Mouse (Mus musculus) hindbrain, embryonic 10.5 days (tissue): Measurements from ENCODE around the gene Ccdc88a. TPM values are rescaled to one million over a fixed set of nuclear protein-coding genes. Genes with fewer than 3 reads are reported as not detected.

ENCODE experiments used
- DNase-seq: peaks from one replicate; pipeline ENCODE4 v3.0.0-alpha.2; 2017; ENCODE audit warnings: low spot score
- H3K27ac ChIP-seq: fragments of 300-500 bp; sonication (generic); 2 replicates; pipeline ENCODE4 v1.5.1; 2016; ENCODE audit warnings: mild to moderate bottlenecking, moderate library complexity
- H3K27me3 ChIP-seq: fragments of 300-500 bp; sonication (generic); 2 replicates; pipeline ENCODE4 v1.6.1; 2016; ENCODE audit warnings: mild to moderate bottlenecking; ENCODE audit not compliant: poor library complexity, insufficient read depth, severe bottlenecking
- H3K36me3 ChIP-seq: fragments of 300-500 bp; sonication (generic); 2 replicates; pipeline ENCODE4 v1.6.1; 2016; ENCODE audit warnings: mild to moderate bottlenecking, moderate library complexity
- H3K4me1 ChIP-seq: fragments of 300-500 bp; sonication (generic); replicated peaks from 2 replicates; pipeline ENCODE4 v1.6.1; 2016; ENCODE audit warnings: mild to moderate bottlenecking
- H3K4me3 ChIP-seq: fragments of 300-500 bp; sonication (generic); 2 replicates; pipeline ENCODE4 v1.5.1; 2016; ENCODE audit warnings: mild to moderate bottlenecking, moderate library complexity
- H3K9me3 ChIP-seq: fragments of 300-500 bp; sonication (generic); 2 replicates; pipeline ENCODE4 v1.6.1; 2016; ENCODE audit warnings: mild to moderate bottlenecking, moderate library complexity
- WGBS: fragments of 180-500 bp; shearing (Covaris S2); methylation state at CpG from one replicate; pipeline ENCODE4 v1.1.7; 2016; 5-methylcytosine and 5-hydroxymethylcytosine counted together
- polyA plus RNA-seq: library from polyadenylated mRNA; unstranded; fragments of >200 nt; fragmentation: Nextera tagmentation; extraction: Ambion mirVana; gene quantifications from 2 replicates; pipeline ENCODE4 v1.2.1, GENCODE M21; 2016

Ccdc88a gene
- polyA plus RNA-seq: 32.4 and 39.0 TPM in 2 replicates

- Histone ChIP-seq H3K4me1 (peaks cover 11% of the 10 kb centered on the region), H3K27ac (peak within 1 kb of the TSS; percentile 98), H3K36me3 (peaks cover 12% of the 10 kb centered on the region), H3K27me3 (no peaks in the 10 kb centered on the region), H3K9me3 (no peaks in the 10 kb centered on the region), H3K4me3 (peak within 1 kb of the TSS; percentile 87)
- under 1% methylated on average over 104 of the region's 107 CpGs for WGBS
- DNase-seq: peak; percentile 98
Observed at GRCm38 (mm10) chr11:29373396-29374273, at the start of gene Ccdc88a. Gene Ccdc88a, plus strand, starts transcription at chr11:29373658.

- Histone ChIP-seq H3K27me3 (no peaks in the 10 kb centered on the region), H3K9me3 (no peaks in the 10 kb centered on the region), H3K4me3 (no peak overlapping the region), H3K4me1 (no peaks in the 10 kb centered on the region), H3K27ac (no peak overlapping the region), H3K36me3 (no peaks in the 10 kb centered on the region)
- 72% methylated on average over 2 of the region's 2 CpGs for WGBS
- DNase-seq: no peak
Observed at GRCm38 (mm10) chr11:29335505-29335904, 38.0 kb upstream of the Ccdc88a start.

- WGBS: 86% methylated on average over 2 of the region's 2 CpGs
- no peaks in the 10 kb centered on the region for H3K4me1 ChIP-seq
- DNase-seq: no peak
- no peaks in the 10 kb centered on the region for H3K36me3 ChIP-seq
- H3K9me3 ChIP-seq: no peaks in the 10 kb centered on the region
- H3K27me3 ChIP-seq: no peaks in the 10 kb centered on the region
- no peak overlapping the region for H3K4me3 ChIP-seq
- no peak overlapping the region for H3K27ac ChIP-seq
Observed at GRCm38 (mm10) chr11:29341259-29341658, 32.2 kb upstream of the Ccdc88a start.

- DNase-seq: no peak
- H3K36me3 ChIP-seq: no peaks in the 10 kb centered on the region
- 81% methylated on average over 4 of the region's 4 CpGs for WGBS
- no peak overlapping the region for H3K4me3 ChIP-seq
- H3K27ac ChIP-seq: no peak overlapping the region
- no peaks in the 10 kb centered on the region for H3K4me1 ChIP-seq
- H3K9me3 ChIP-seq: no peaks in the 10 kb centered on the region
- no peaks in the 10 kb centered on the region for H3K27me3 ChIP-seq
Observed at GRCm38 (mm10) chr11:29344891-29345657, 28.4 kb upstream of the Ccdc88a start.

- 81% methylated on average over 4 of the region's 4 CpGs for WGBS
- Histone ChIP-seq H3K27me3 (no peaks in the 10 kb centered on the region), H3K36me3 (no peaks in the 10 kb centered on the region), H3K9me3 (no peaks in the 10 kb centered on the region), H3K27ac (no peak overlapping the region), H3K4me3 (no peak overlapping the region), H3K4me1 (no peaks in the 10 kb centered on the region)
- DNase-seq: no peak
Observed at GRCm38 (mm10) chr11:29345673-29346286, 27.7 kb upstream of the Ccdc88a start.

- H3K9me3 ChIP-seq: no peaks in the 10 kb centered on the region
Observed at GRCm38 (mm10) chr11:29350891-29351290, 22.6 kb upstream of the Ccdc88a start.

GRCm38 (mm10) chr11:29352214-29352613, 21.2 kb upstream of the Ccdc88a start:
- Histone ChIP-seq H3K36me3 (no peaks in the 10 kb centered on the region), H3K27me3 (no peaks in the 10 kb centered on the region), H3K27ac (no peak overlapping the region), H3K9me3 (no peaks in the 10 kb centered on the region), H3K4me3 (no peak overlapping the region), H3K4me1 (no peaks in the 10 kb centered on the region)
- DNase-seq: no peak
- WGBS: 83% methylated on average over 1 of the region's 1 CpGs

More at GRCm38 (mm10) chr11:29350891-29351290, 22.6 kb upstream of the Ccdc88a start:
- no peak overlapping the region for H3K4me3 ChIP-seq
- DNase-seq: no peak
- no peaks in the 10 kb centered on the region for H3K36me3 ChIP-seq
- H3K4me1 ChIP-seq: no peaks in the 10 kb centered on the region
- 93% methylated on average over 2 of the region's 2 CpGs for WGBS
- no peaks in the 10 kb centered on the region for H3K27me3 ChIP-seq
- H3K27ac ChIP-seq: no peak overlapping the region

GRCm38 (mm10) chr11:29368161-29368560, 5.3 kb upstream of the Ccdc88a start:
- H3K9me3 ChIP-seq: no peaks in the 10 kb centered on the region
- H3K4me3 ChIP-seq: no peak overlapping the region
- no peaks in the 10 kb centered on the region for H3K27me3 ChIP-seq
- H3K4me1 ChIP-seq: no peaks in the 10 kb centered on the region
- H3K27ac ChIP-seq: no peak overlapping the region
- 95% methylated on average over 1 of the region's 1 CpGs for WGBS
- no peak for DNase-seq
- no peaks in the 10 kb centered on the region for H3K36me3 ChIP-seq

GRCm38 (mm10) chr11:29373050-29373395, 435 bp upstream of the Ccdc88a start:
- Histone ChIP-seq H3K36me3 (peaks cover 12% of the 10 kb centered on the region), H3K27me3 (no peaks in the 10 kb centered on the region), H3K27ac (peak overlapping the region; percentile 98), H3K4me3 (peak overlapping the region; percentile 87), H3K9me3 (no peaks in the 10 kb centered on the region), H3K4me1 (peaks cover 11% of the 10 kb centered on the region)
- WGBS: 5% methylated on average over 11 of the region's 11 CpGs
- DNase-seq: no peak

GRCm38 (mm10) chr11:29374274-29374656, 807 bp downstream of the Ccdc88a start:
- WGBS: under 1% methylated on average over 8 of the region's 8 CpGs

GRCm38 (mm10) chr11:29376635-29377034, 3.2 kb downstream of the Ccdc88a start:
- H3K9me3 ChIP-seq: no peaks in the 10 kb centered on the region
- no peaks in the 10 kb centered on the region for H3K27me3 ChIP-seq
- H3K36me3 ChIP-seq: peaks cover 14% of the 10 kb centered on the region
- H3K4me1 ChIP-seq: peaks cover 11% of the 10 kb centered on the region
- H3K27ac ChIP-seq: no peak overlapping the region
- no peak for DNase-seq
- 0 out of 2 replicates have a peak overlapping the region, but pooled peaks have one; percentile 87 for H3K4me3 ChIP-seq
- WGBS: 91% methylated on average over 2 of the region's 2 CpGs

More at GRCm38 (mm10) chr11:29374274-29374656, 807 bp downstream of the Ccdc88a start:
- peak overlapping the region; percentile 87 for H3K4me3 ChIP-seq
- no peaks in the 10 kb centered on the region for H3K27me3 ChIP-seq
- H3K27ac ChIP-seq: peak overlapping the region; percentile 98
- H3K36me3 ChIP-seq: peaks cover 12% of the 10 kb centered on the region
- no peak for DNase-seq
- no peaks in the 10 kb centered on the region for H3K9me3 ChIP-seq
- peaks cover 11% of the 10 kb centered on the region for H3K4me1 ChIP-seq

- DNase-seq: no peak
- Histone ChIP-seq H3K36me3 (peaks cover 24% of the 10 kb centered on the region), H3K9me3 (no peaks in the 10 kb centered on the region), H3K27me3 (no peaks in the 10 kb centered on the region), H3K4me1 (peaks cover 14% of the 10 kb centered on the region), H3K27ac (no peak overlapping the region), H3K4me3 (no peak overlapping the region)
- WGBS: 94% methylated on average over 1 of the region's 1 CpGs
Observed at GRCm38 (mm10) chr11:29378751-29379150, 5.3 kb downstream of the Ccdc88a start.
